Mouse (Mus musculus) gastrocnemius, postnatal 10 days (tissue): ENCODE data around the gene Fsip1. TPM values are rescaled to one million over a fixed set of nuclear protein-coding genes. Genes with fewer than 3 reads are reported as not detected.
"Not testable (repeated sequence)": the region's sequence is repeated elsewhere in the genome, so short reads cannot be mapped to it uniquely, and the experiment has no call there.

Experiments used
- DNase-seq: peaks from one replicate; pipeline ENCODE4 v3.0.0; 2021; ENCODE audit warnings: mixed read lengths
- long read RNA-seq, 2 experiments: library from polyadenylated mRNA; stranded (forward); transcript quantifications; one replicate each; pipeline ENCODE4 v2.0.0; 2021
- total RNA-seq, 2 experiments: library from RNA; stranded (reverse); gene quantifications; 2 replicates each; pipeline ENCODE4 v1.2.3; 2021

Fsip1 gene
- total RNA-seq, result not detected
- long read RNA-seq, experiment 1, result 0 reads
- long read RNA-seq, experiment 2, partial matches to known transcripts, result 0 of 1 reads
- long read RNA-seq, experiment 2, other reads (novel, unspliced or antisense), result 1 of 1 reads

- DNase-seq, result peak; percentile 52
Observed at GRCm38 (mm10) chr2:118256621-118257053, at the start of gene Fsip1. Gene Fsip1, minus strand, starts transcription at chr2:118256966.

DNA sequence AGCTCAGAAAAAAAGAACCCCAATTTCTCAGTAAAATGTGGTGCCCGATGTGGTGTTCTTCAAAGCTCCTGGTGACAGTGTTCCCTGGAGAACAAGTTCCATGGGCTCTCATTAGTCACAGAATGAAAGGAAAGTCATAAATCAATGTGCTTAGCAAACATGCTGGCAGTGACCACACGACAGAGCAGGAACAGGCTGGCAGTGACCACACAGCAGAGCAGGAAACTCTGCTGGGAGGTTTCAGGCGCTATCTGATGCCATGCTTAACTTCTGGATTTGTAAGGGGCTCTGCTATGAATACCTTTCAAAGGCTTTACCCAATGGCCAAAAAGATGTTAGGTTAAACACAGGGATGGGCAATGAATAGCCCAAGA, 49.7 kb upstream of the Fsip1 start:
- no peak for DNase-seq

GRCm38 (mm10) chr2:118305827-118306521, 49.2 kb upstream of the Fsip1 start:
- no peak for DNase-seq

DNA sequence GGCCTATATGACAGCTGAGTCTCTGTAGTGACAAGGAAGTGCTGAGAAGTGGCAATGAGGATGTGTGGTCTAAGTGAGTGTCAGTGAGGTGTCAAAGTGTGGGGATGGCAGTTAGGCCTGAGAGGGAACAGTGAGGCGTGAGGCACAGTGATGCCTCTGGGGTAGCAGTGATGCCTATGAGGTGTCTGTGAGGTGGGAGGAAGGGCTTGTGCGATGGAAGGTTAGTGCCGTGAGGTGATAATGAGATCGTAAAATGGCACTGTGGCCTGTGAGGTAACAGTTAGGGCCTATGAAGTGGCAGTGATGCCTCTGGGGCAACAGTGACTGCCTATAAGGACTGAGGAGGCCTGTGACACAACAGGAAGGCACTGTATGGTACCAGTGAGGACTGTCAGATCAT, 46.7 kb upstream of the Fsip1 start:
- no peak for DNase-seq

DNA sequence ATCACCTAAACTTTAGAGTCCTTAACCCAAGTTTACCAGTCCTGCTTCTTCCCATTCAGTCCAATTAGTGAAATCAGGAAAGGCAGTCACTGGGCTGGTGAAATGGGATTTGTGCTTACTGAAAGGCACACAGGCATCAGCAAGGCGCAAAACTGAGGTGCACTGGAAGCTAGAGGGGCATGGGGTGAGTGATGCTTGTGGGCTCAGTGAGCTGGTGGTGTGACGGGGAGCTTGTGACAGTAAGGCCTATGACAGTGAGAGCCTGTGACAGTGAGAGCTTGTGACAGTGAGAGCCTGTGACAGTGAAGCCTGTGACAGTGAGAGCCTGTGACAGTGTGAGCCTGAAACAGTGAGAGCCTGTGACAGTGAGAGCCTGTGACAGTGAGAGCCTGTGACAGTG, 44.9 kb upstream of the Fsip1 start:
- DNase-seq, result no peak

GRCm38 (mm10) chr2:118301041-118301545, 44.3 kb upstream of the Fsip1 start:
- no peak for DNase-seq

- DNase-seq, result no peak
Observed at GRCm38 (mm10) chr2:118299981-118300380, 43.2 kb upstream of the Fsip1 start.

DNA sequence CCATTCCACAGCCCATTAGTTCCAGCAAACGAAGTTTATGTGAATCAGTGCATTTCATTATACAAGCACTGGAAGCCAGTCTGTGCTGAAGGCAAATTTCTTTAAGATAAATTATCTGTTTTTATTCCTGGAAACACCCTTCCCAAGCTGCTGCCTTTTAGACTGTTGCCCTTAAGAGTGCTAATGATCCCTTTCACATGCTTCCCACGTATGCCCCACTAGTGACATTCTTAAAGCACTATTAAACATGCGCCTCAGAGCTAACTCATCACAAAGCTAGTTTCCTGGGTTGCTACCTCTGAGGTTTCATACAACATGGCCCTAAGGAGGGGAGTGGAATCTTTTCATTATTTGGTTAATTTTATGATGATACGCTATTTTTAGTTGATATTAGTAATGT, 41.8 kb upstream of the Fsip1 start:
- no peak for DNase-seq

- DNase-seq, result no peak
Observed at GRCm38 (mm10) chr2:118297966-118298365, 41.2 kb upstream of the Fsip1 start.

DNA sequence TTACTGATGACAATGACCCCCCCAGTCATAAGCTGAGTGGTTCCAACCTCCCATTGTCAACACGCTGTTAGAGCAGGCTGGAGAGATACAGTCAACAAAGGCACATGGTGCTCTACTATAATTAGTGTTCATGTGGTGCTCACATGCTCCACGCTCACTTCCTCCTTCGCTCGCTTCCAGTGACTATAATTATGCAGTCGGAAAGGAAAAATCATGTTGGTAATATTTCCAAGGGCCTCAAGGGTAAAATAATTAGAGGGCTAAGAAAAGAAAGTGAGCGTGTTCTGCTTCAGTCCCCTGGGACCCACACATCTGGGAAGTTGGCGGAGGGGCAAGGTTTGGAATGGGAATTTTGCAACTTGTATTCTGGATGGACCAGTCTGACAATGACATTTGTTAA, 38.7 kb upstream of the Fsip1 start:
- DNase-seq, result no peak

DNA sequence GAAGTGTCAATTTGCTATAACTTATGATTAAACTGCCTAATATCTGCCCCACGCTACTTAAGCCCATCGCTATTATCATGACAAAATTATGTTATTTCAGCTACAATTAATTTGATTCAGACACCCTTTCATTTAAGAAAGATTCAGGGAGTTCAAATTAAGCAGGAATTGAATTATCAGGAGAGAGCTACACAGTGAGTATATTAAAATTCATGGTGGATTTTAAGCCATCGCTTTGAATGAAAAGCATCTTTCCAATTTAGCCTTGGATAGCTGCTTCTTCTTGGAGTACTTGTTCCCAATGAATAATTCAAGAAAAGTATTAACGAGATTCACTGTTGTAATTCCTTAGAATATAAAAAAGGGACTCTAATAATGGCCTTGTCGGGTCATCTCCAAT, 36.8 kb upstream of the Fsip1 start:
- DNase-seq, result no peak

- DNase-seq, result not testable (repeated sequence)
Observed at GRCm38 (mm10) chr2:118289066-118289460, 32.3 kb upstream of the Fsip1 start.

GRCm38 (mm10) chr2:118288326-118289065, 31.7 kb upstream of the Fsip1 start:
- no peak for DNase-seq

- no peak for DNase-seq
Observed at GRCm38 (mm10) chr2:118287678-118288077, 30.9 kb upstream of the Fsip1 start.

GRCm38 (mm10) chr2:118282467-118282866, 25.7 kb upstream of the Fsip1 start:
- DNase-seq, result no peak

DNA sequence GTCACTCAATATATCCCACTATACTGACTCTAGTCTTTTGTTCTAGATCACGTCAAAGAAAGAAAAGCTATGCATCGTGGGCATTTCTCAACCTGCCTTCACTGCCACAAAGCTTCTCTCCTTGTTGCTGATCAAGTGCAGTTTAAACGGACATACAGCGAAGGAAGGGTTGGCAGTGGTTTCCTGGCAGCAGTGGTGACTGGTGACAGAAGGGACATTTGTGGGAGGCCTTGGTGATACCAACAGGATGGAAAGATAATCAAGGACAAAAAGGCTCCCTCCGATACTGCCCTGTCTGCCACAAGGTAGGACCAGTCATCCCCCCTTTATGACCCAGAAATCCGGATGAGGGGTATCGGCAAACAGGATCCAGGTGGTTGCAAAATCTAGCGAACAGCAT, 21.5 kb upstream of the Fsip1 start:
- no peak for DNase-seq

DNA sequence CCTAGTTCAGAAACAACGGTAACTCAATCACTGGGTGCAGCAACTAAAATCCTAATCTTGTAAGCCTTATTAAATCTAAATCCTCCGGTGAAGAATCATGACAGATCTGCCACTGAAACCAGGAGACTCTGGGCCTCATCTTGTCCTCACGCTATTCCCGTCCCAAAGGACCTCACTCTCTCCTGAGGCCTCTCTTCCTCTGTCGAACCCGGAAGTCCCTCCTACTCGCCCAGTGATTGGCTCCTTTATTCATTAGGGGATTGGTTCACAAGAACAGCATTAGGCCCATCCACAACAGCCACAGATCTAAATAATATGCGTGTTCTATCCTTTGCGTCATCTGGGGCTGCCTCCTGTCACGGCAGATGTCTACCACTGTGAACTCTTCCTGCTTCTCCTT, 14.8 kb upstream of the Fsip1 start:
- DNase-seq, result no peak

DNA sequence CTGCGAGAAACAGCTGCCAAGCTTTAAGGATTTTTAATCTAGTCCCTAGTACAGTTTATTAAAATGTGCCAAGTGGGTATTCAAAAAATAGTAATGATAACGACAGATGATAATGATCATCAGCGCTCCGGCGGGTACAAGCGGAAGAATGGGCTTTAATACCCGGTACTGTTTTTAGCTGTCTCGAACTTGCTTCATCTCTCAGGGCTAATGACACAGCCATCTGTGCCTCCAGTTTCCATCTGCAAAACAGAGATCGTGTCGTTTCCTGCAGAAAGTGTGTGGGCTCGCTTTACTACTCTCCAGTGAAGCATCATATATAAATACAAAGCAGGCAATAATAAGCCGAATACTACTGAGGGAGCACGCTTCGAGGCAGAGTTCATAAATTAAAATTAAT, 13.4 kb upstream of the Fsip1 start:
- DNase-seq, result no peak

DNA sequence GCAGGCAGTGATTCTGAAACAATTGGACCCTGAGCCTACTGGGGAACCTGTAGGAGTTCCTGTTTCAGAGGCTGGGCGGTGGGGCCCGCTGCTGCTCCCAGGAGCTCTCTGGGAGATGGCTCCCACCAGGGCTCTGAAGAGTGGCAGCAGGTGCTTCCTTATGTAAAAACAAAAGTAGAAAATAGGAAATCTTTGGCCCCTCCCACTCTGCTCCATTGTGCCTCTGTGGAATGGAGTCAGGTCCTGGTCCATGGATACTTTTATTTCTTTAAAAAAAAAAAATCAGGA, 7.1 kb upstream of the Fsip1 start:
- DNase-seq, result peak; percentile 17

GRCm38 (mm10) chr2:118263151-118263913, 6.6 kb upstream of the Fsip1 start:
- peak; percentile 11 for DNase-seq

- no peak for DNase-seq
Observed at GRCm38 (mm10) chr2:118262673-118263072, 5.9 kb upstream of the Fsip1 start.

DNA sequence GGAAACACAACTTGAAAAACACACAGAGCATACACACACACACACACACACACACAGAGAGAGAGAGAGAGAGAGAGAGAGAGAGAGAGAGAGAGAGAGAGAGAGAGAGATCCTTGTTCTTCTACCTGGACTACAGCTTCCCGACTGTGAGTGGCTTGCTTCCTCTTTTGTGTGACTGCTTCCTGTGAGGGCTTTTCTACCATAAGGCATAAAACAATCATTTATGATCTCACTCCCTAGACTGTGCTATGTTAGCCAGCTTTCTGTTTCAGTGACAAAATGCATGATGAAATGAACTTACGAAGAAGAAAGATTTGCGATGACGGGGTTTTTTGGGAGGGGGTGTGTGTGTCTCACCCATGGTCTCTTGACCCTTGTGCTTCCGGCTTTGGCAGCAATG, 3.0 kb upstream of the Fsip1 start:
- no peak for DNase-seq

DNA sequence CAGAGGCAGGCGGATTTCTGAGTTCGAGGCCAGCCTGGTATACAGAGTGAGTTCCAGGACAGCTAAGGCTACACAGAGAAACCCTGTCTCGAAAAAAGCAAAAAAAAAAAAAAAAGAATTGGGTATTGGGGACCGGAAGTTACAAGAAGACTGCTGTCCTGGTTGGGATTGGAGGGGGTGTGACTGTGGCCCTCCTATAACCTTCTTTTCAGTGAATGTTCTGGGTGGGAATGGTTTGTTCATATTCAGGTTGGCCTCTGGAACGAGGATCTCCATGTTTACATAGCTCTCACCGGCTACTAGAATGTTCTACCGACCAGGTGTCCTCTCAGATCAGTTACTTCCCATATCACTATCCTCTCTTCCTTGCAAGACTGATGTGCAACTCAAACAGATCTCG, 328 bp upstream of the Fsip1 start:
- DNase-seq, result no peak
